Mouse (Mus musculus) olfactory bulb, adult 2 months (tissue): ENCODE measurements around the gene Aif1. TPM values are rescaled to one million over a fixed set of nuclear protein-coding genes. Genes with fewer than 3 reads are reported as not detected.

Experiments
- H3K27ac ChIP-seq: fragments of 200-500 bp; 2 replicates; pipeline ENCODE4 v1.5.1; 2012; ENCODE audit warnings: low read depth, low read length; ENCODE audit not compliant: insufficient read depth
- H3K4me1 ChIP-seq: fragments of 200-500 bp; 2 replicates; pipeline ENCODE4 v1.6.1; 2012; ENCODE audit warnings: low read length; ENCODE audit not compliant: control insufficient read depth, insufficient read depth
- H3K4me3 ChIP-seq: fragments of 200-500 bp; 2 replicates; pipeline ENCODE4 v1.5.1; 2012; ENCODE audit warnings: mild to moderate bottlenecking, low read depth, low read length, moderate library complexity; ENCODE audit not compliant: insufficient read depth
- CTCF ChIP-seq: fragments of 200-500 bp; IDR thresholded peaks from 2 replicates; pipeline ENCODE4 v1.5.1; 2012; ENCODE audit warnings: low read depth, mild to moderate bottlenecking, low read length, moderate library complexity; ENCODE audit not compliant: insufficient read depth
- POLR2A ChIP-seq: fragments of 200-500 bp; IDR thresholded peaks from 2 replicates; pipeline ENCODE4 v1.6.1; 2012; ENCODE audit warnings: mild to moderate bottlenecking, low read depth, low read length, moderate library complexity; ENCODE audit not compliant: insufficient read depth
- WGBS: fragments of 180-500 bp; shearing (Covaris S2); methylation state at CpG from one replicate; pipeline ENCODE4 v1.1.7; 2018; 5-methylcytosine and 5-hydroxymethylcytosine counted together
- polyA plus RNA-seq: library from polyadenylated mRNA; stranded (reverse); fragments of >200 nt; gene quantifications from 2 replicates; pipeline ENCODE4 v1.2.4, GENCODE M21; 2012; ENCODE audit warnings: low replicate concordance; ENCODE audit not compliant: missing spikeins, insufficient read depth, insufficient read length

Gene Aif1
- polyA plus RNA-seq, 1 experiment = not detected

DNA sequence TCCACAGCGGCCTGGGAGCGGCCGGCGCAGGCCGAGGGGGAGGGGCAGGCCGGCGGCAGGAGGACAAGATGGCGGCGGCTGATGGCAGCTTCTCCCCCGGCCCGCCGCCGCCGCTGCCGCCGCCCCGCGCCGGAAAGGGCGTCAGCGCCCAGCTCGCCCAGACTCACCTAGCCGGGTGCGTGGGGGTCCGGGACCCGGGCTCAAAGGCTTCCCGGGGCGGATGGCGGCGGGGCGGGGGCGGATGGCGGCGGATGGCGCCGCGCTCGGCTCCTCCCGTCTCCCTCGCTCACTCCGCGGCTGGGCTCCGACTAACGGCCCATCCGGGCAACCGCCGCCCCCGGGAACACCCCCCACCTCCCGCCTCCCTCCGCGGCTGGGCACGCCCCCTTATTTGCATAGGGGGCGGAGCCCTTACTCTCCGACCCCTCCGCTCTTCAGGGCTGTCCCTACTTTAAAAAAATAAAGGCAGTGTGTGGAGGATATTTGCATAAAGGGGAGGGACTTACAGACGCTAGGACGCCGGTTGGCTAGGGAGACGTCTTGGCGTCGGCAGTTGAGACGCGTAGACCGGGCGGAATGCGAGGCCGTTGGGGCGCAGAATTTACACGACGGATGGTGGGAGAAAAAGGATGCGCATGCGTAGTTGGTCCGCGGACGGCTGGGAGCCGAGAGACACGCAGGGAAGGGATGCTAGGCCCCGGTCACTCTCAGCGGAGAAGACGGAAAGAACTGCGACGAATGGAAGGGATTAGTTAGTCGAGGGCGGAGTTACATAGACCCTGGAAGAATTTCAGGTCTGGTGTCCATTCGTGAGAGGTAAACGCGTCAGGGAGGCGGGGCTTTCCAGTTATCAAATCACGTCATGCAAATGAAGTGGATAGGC, 11.1 kb downstream of the Aif1 start, which contains the start of gene Prrc2a:
Gene Prrc2a, minus strand, starts transcription at position 330 of the 883 bp plus-strand sequence.
- no peak for TF ChIP-seq CTCF
- TF ChIP-seq POLR2A = peak; percentile 90
- peak within 1 kb of the TSS; percentile 59 for H3K4me3 ChIP-seq
- peak within 1 kb of the TSS; percentile 87 for H3K27ac ChIP-seq
- H3K4me1 ChIP-seq = peaks cover 13% of the 10 kb centered on the region
- under 1% methylated on average over 88 of the region's 89 CpGs for WGBS

DNA sequence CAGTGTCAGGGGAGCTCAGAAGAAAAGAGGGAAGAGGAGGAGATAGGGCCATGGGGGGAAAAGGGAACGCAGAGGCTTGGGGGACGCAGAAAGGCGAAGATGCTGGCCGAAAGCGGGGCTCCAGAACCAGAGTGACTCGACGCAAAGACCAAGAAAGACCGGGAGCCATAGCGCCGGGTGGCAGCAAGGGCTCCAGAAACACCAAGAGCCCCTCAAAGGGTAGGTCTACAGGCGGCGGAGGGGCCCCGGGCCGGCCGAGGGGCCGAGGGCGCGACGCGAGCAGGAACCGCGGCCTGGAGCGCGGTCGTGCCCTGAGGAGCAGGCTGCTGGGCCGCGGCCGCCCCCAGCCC, 11.7 kb downstream of the Aif1 start:
- H3K4me1 ChIP-seq = peaks cover 13% of the 10 kb centered on the region

DNA sequence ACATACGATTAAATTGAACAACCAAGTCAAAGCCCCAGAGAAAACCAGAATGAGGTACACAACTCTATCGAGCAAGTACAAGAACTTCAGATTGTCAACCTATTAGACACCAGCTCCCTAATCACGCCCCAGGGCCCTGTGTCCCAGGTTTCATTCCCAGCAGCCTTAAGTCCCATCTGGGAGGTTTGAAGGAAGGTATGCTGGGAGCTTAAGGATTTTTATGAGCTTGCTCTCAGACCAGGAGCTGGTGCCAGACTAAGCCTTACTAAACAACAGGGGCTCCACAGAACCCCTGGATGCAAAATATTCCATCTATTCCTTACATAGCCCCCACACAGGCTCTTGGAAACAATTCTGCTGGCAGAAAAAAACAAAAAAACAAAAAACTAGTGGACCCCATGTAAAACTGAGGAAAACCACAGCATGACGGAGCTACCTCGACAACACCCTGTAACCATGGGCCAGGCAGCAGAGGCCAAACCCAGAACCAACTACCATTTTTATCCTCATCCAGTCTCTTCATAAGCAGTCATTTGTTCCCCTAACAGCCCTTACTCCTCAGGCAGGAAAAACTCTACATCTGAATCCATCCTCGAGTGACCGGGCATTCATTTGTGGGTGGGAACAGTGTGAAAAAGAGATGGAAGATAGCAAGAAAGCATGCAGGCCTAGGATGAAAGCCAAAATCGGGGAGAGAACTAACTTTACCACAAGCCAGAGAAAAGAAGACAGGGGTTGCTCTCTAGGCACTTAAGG, 12.4 kb downstream of the Aif1 start:
- Histone ChIP-seq H3K4me3 (peak overlapping the region; percentile 59), H3K27ac (peak overlapping the region; percentile 68), H3K4me1 (peaks cover 13% of the 10 kb centered on the region)
- 2% methylated on average over 8 of the region's 8 CpGs for WGBS
- TF ChIP-seq CTCF = no peak
- no peak for TF ChIP-seq POLR2A

More for the DNA sequence above, 11.7 kb downstream of the Aif1 start:
- Histone ChIP-seq H3K27ac (peak overlapping the region; percentile 68), H3K4me3 (peak overlapping the region; percentile 59)
- TF ChIP-seq CTCF = no peak
- no peak for TF ChIP-seq POLR2A
- WGBS = under 1% methylated on average over 25 of the region's 28 CpGs

- Histone ChIP-seq H3K4me3 (peak overlapping the region; percentile 34), H3K4me1 (peaks cover 13% of the 10 kb centered on the region), H3K27ac (no peak overlapping the region)
- WGBS = 6% methylated on average over 12 of the region's 12 CpGs
- TF ChIP-seq CTCF (no peak), POLR2A (no peak)
Measured at GRCm38 (mm10) chr17:35162730-35163129, 13.1 kb downstream of the Aif1 start.

GRCm38 (mm10) chr17:35162121-35162520, 13.7 kb downstream of the Aif1 start:
- peaks cover 13% of the 10 kb centered on the region for H3K4me1 ChIP-seq
- WGBS = 36% methylated on average over 14 of the region's 14 CpGs
- no peak for TF ChIP-seq POLR2A
- no peak for TF ChIP-seq CTCF
- H3K4me3 ChIP-seq = peak overlapping the region; percentile 6; the same call in 1 of the 2 replicates
- H3K27ac ChIP-seq = no peak overlapping the region

GRCm38 (mm10) chr17:35161421-35161820, 14.4 kb downstream of the Aif1 start:
- WGBS = 73% methylated on average over 11 of the region's 11 CpGs
- Histone ChIP-seq H3K4me3 (no peak overlapping the region), H3K27ac (no peak overlapping the region), H3K4me1 (peaks cover 13% of the 10 kb centered on the region)
- TF ChIP-seq POLR2A (no peak), CTCF (no peak)

- no peak for TF ChIP-seq POLR2A
- TF ChIP-seq CTCF = no peak
- Histone ChIP-seq H3K27ac (no peak overlapping the region), H3K4me1 (peaks cover 11% of the 10 kb centered on the region), H3K4me3 (no peak overlapping the region)
- 76% methylated on average over 7 of the region's 7 CpGs for WGBS
Measured at GRCm38 (mm10) chr17:35159638-35160037, 16.2 kb downstream of the Aif1 start.

DNA sequence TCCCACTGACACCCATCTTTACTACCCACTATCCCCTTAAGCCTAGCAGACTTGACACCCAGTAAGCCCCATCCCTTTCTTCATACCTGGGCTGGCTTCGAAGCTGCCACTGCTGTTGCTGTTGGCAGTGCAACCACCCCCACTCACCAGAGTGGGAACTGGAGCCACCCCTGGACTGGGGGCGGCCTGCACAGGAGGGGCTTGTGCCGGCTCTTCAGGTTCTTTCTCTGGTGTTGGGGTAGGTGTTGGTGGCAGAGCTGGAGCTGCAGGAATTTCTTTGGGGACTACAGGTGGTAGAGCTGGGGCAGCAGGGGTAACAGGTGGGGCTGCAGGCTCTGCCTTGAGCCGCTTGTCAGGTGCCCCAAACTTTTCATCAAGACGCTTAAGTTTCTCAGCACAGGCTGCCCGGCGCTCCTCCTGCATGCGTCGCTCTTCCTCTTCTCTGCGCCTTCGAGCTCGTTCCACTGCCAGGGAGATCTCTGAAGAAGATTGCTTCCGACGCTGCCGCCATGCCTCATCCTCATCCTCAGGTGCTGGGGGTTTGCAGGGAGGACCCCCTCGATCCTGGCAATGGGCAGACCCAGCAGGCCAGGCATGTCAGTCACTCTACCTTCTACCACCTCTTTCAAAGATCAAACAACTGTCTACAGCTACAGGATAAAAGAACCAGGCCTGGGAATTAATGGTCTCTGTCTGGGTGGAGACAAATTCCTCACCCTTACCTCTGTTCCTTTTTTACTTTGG, 16.8 kb downstream of the Aif1 start:
- Histone ChIP-seq H3K27ac (no peak overlapping the region), H3K4me3 (no peak overlapping the region), H3K4me1 (peaks cover 11% of the 10 kb centered on the region)
- TF ChIP-seq POLR2A = no peak
- no peak for TF ChIP-seq CTCF
- WGBS = 90% methylated on average over 16 of the region's 16 CpGs

GRCm38 (mm10) chr17:35157661-35158175, 18.1 kb downstream of the Aif1 start:
- Histone ChIP-seq H3K27ac (no peak overlapping the region), H3K4me1 (peaks cover 8% of the 10 kb centered on the region), H3K4me3 (no peak overlapping the region)
- TF ChIP-seq CTCF (no peak), POLR2A (no peak)
- WGBS = 92% methylated on average over 8 of the region's 8 CpGs
